Mouse (Mus musculus): ENCODE measurements around the gene Fam217a.
"Not testable (repeated sequence)": the region's sequence is repeated elsewhere in the genome, so short reads cannot be mapped to it uniquely, and the experiment has no call there.

The Fam217a gene

GRCm38 (mm10) chr13:34924210-34924609 lies at the start of gene Fam217a, which contains the start of gene 4933417A18Rik:
Fam217a (minus strand) TSS chr13:34924310.
4933417A18Rik (plus strand) TSS chr13:34924409.
- in situ Hi-C loops (cut with MboI; ENCODE audit: unreplicated experiment in 2 of 2): no loop called here

GRCm38 (mm10) chr13:34973770-34974169 lies 49.7 kb upstream of the Fam217a start:
- in situ Hi-C loops (cut with MboI; ENCODE audit: unreplicated experiment in 2 of 2): no loop called here

- in situ Hi-C loops (cut with MboI; ENCODE audit: unreplicated experiment in 2 of 2): no loop called here
These were observed 49.0 kb upstream of the Fam217a start for GRCm38 (mm10) chr13:34973149-34973548.

- in situ Hi-C loops (cut with MboI; ENCODE audit: unreplicated experiment in 2 of 2): not testable (repeated sequence)
These were observed 48.3 kb upstream of the Fam217a start for GRCm38 (mm10) chr13:34972456-34972855.

GRCm38 (mm10) chr13:34965647-34966046 lies 41.5 kb upstream of the Fam217a start:
- in situ Hi-C loops (cut with MboI; ENCODE audit: unreplicated experiment in 2 of 2): not testable (repeated sequence)

GRCm38 (mm10) chr13:34964866-34965265 lies 40.8 kb upstream of the Fam217a start:
- in situ Hi-C loops (cut with MboI; ENCODE audit: unreplicated experiment in 2 of 2): no loop called here

- in situ Hi-C loops (cut with MboI; ENCODE audit: unreplicated experiment in 2 of 2): no loop called here
These were observed 40.3 kb upstream of the Fam217a start for GRCm38 (mm10) chr13:34964419-34964818.

GRCm38 (mm10) chr13:34963511-34964397 lies 39.6 kb upstream of the Fam217a start, which contains the start of gene Eci3:
Eci3 (minus strand) TSS chr13:34963810.
- in situ Hi-C loops (cut with MboI; ENCODE audit: unreplicated experiment in 2 of 2): no loop called here

- in situ Hi-C loops (cut with MboI; ENCODE audit: unreplicated experiment in 2 of 2): no loop called here
These were observed 37.1 kb upstream of the Fam217a start for GRCm38 (mm10) chr13:34960996-34961770.

- in situ Hi-C loops (cut with MboI; ENCODE audit: unreplicated experiment in 2 of 2): not testable (repeated sequence)
These were observed 34.0 kb upstream of the Fam217a start for GRCm38 (mm10) chr13:34958158-34958557.

- in situ Hi-C loops (cut with MboI; ENCODE audit: unreplicated experiment in 2 of 2): no loop called here
These were observed 32.8 kb upstream of the Fam217a start for GRCm38 (mm10) chr13:34956901-34957300.

- in situ Hi-C loops (cut with MboI; ENCODE audit: unreplicated experiment in 2 of 2): not testable (repeated sequence)
These were observed 27.3 kb upstream of the Fam217a start for GRCm38 (mm10) chr13:34951437-34951836.

- in situ Hi-C loops (cut with MboI; ENCODE audit: unreplicated experiment in 2 of 2): no loop called here
These were observed 18.3 kb upstream of the Fam217a start for GRCm38 (mm10) chr13:34942370-34942769.

- in situ Hi-C loops (cut with MboI; ENCODE audit: unreplicated experiment in 2 of 2): no loop called here
These were observed 11.0 kb upstream of the Fam217a start for GRCm38 (mm10) chr13:34934931-34935644.

- in situ Hi-C loops (cut with MboI; ENCODE audit: unreplicated experiment in 2 of 2): no loop called here
These were observed 7.5 kb downstream of the Fam217a start for GRCm38 (mm10) chr13:34916520-34917167.

GRCm38 (mm10) chr13:34914614-34915013 lies 9.5 kb downstream of the Fam217a start:
- in situ Hi-C loops (cut with MboI; ENCODE audit: unreplicated experiment in 2 of 2): no loop called here

- in situ Hi-C loops (cut with MboI; ENCODE audit: unreplicated experiment in 2 of 2): no loop called here
These were observed 31.2 kb downstream of the Fam217a start for GRCm38 (mm10) chr13:34892871-34893270.

GRCm38 (mm10) chr13:34876481-34876880 lies 47.6 kb downstream of the Fam217a start:
- in situ Hi-C loops (cut with MboI; ENCODE audit: unreplicated experiment in 2 of 2): loop anchor here in 1 of 2 experiments (10.0 kb wide), 3 partner anchors 712 to 912 kb away; partner anchors contain the start of genes Nqo2 and Psmg4

GRCm38 (mm10) chr13:34875741-34876445 lies 48.2 kb downstream of the Fam217a start:
- in situ Hi-C loops (cut with MboI; ENCODE audit: unreplicated experiment in 2 of 2): loop anchor here in 1 of 2 experiments (10.0 kb wide), 3 partner anchors 711 to 911 kb away; partner anchors contain the start of genes Nqo2 and Psmg4

Data from v-Abl transformed pro-B cells (cell line).